In the genomic region with DNA sequence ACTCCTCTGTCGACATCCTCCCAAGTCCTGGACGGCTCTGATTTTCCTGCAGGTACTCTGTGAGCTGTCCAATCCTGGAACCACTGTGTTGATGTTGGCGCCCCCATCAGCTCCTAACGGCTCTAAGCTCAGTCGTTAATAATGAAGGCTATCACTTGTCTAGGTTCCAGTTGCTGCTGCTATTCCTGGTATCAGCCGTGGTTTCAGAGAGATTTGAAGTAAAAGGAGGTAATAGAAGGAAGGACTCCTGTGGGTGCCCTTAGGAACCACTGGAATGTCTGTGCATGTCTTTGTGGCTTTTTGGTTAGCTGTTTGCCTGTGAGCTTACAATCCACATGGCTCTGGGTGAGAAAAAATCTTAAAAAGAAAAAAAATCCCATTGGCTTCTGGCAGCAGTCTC, we compare ENCODE assay signal across 24 mouse cellular contexts. TPM values are rescaled to one million over a fixed set of nuclear protein-coding genes. Genes with fewer than 3 reads are reported as not detected.
DNase-seq lines count a peak whose midpoint lies in the region; ATAC-seq and TF ChIP-seq lines count a peak whose summit lies in the region.
"Had no signal": no experiment of that assay in that cellular context is flagged by ENCODE, and none has a peak within 500 bp of the region (broad histone marks: within the 10 kb centered on the region; RNA-seq: fewer than 3 reads in every experiment).

No protein-coding gene starts in this region.

- peak; percentile 71; the same call in 1 of the 2 replicates for ATAC-seq in limb, embryonic 15.5 days (ENCODE audit: insufficient number of reproducible peaks, low FRiP score, low TSS enrichment, low read depth)
- ATAC-seq: CD4-positive, CD25-positive, alpha-beta regulatory T cell, adult 4 months; forebrain, embryonic 13.5 days; forebrain, postnatal 0 days; hindbrain, postnatal 0 days had no signal

- no peak for TF ChIP-seq POLR2A in ES-Bruce4 (IDR thresholded peaks at IDR 0.05; ENCODE audit: insufficient read depth, low read length)

- no peaks in the 10 kb centered on the region for H3K9me3 ChIP-seq in ES-Bruce4 (replicated peaks; ENCODE audit: control insufficient read depth, insufficient read depth, low read length, poor library complexity, severe bottlenecking)
- H3K9me3 ChIP-seq in limb, embryonic 15.5 days = no peaks in the 10 kb centered on the region
- H3K9me3 ChIP-seq: embryonic facial prominence, embryonic 12.5 days; forebrain, embryonic 13.5 days; heart, embryonic 15.5 days; hindbrain, embryonic 13.5 days had no signal

- no peak for TF ChIP-seq EP300 in ES-Bruce4 (IDR thresholded peaks at IDR 0.05; ENCODE audit: insufficient read depth, low read depth, low read length)

- no peak overlapping the region for H3K9ac ChIP-seq in ES-Bruce4 (ENCODE audit: low read depth, poor library complexity, severe bottlenecking)
- no peak overlapping the region for H3K9ac ChIP-seq in limb, embryonic 15.5 days
- H3K9ac ChIP-seq: embryonic facial prominence, embryonic 12.5 days; forebrain, embryonic 13.5 days; forebrain, postnatal 0 days; heart, embryonic 15.5 days; hindbrain, embryonic 13.5 days had no signal

- no peaks in the 10 kb centered on the region for H3K27me3 ChIP-seq in ES-Bruce4 (ENCODE audit: control insufficient read depth, insufficient read depth, low read length, poor library complexity, severe bottlenecking)
- no peaks in the 10 kb centered on the region for H3K27me3 ChIP-seq in limb, embryonic 15.5 days
- H3K27me3 ChIP-seq: embryonic facial prominence, embryonic 12.5 days; forebrain, embryonic 13.5 days; heart, embryonic 15.5 days; hindbrain, embryonic 13.5 days had no signal

- H3K27ac ChIP-seq in ES-Bruce4 (ENCODE audit: insufficient read depth, low read length) = no peak overlapping the region
- no peak overlapping the region for H3K27ac ChIP-seq in limb, embryonic 15.5 days
- H3K27ac ChIP-seq: embryonic facial prominence, embryonic 12.5 days; forebrain, embryonic 13.5 days; heart, adult 2 months; heart, embryonic 15.5 days; hindbrain, embryonic 13.5 days; hindbrain, postnatal 0 days had no signal

- H3K36me3 ChIP-seq in ES-Bruce4 (ENCODE audit: control insufficient read depth, insufficient read depth, low read length, poor library complexity, severe bottlenecking) = no peaks in the 10 kb centered on the region
- no peaks in the 10 kb centered on the region for H3K36me3 ChIP-seq in limb, embryonic 15.5 days
- H3K36me3 ChIP-seq: embryonic facial prominence, embryonic 12.5 days; heart, embryonic 15.5 days; hindbrain, embryonic 13.5 days had no signal

- H3K4me1 ChIP-seq in ES-Bruce4 (ENCODE audit: control insufficient read depth, insufficient read depth, low read length) = no peaks in the 10 kb centered on the region
- no peaks in the 10 kb centered on the region for H3K4me1 ChIP-seq in limb, embryonic 15.5 days
- H3K4me1 ChIP-seq: embryonic facial prominence, embryonic 12.5 days; forebrain, embryonic 13.5 days; heart, embryonic 15.5 days; hindbrain, embryonic 13.5 days had no signal

- no peak overlapping the region for H3K4me2 ChIP-seq in limb, embryonic 15.5 days
- H3K4me2 ChIP-seq: embryonic facial prominence, embryonic 12.5 days; forebrain, embryonic 13.5 days; heart, embryonic 11.5 days; heart, embryonic 15.5 days; hindbrain, embryonic 13.5 days had no signal

- WGBS in limb, embryonic 15.5 days = 32% methylated on average over 6 of the region's 6 CpGs

- TF ChIP-seq CTCF in ES-Bruce4 (IDR thresholded peaks at IDR 0.05; ENCODE audit: low read depth, low read length) = peak; percentile 19

- H3K4me3 ChIP-seq in ES-Bruce4 (ENCODE audit: low read depth, low read length) = no peak overlapping the region
- no peak overlapping the region for H3K4me3 ChIP-seq in limb, embryonic 15.5 days
- H3K4me3 ChIP-seq: embryonic facial prominence, embryonic 12.5 days; forebrain, embryonic 13.5 days; heart, adult 2 months; heart, embryonic 15.5 days; hindbrain, embryonic 13.5 days had no signal

- DNase-seq in 3T3-L1 (ENCODE audit: low read depth, low spot score) = peak; percentile 2
- DNase-seq in ZHBTc4 (ENCODE audit: low read depth, low spot score) = peak; percentile 4
- no peak for DNase-seq in adrenal gland, adult 2 months
- no peak for DNase-seq in adrenal gland, adult 18-20 months (ENCODE audit: low spot score in 2 of 2)
- DNase-seq: adrenal gland, postnatal 36 days; B cell, adult 2 months; cerebellum, adult 2 months; cerebellum, postnatal 14 days; embryo, embryonic 11 days; forebrain, postnatal 0 days; gastrocnemius, postnatal 14 days; heart, adult 2 months; heart, postnatal 14 days had no signal

RNA-seq across cellular contexts. Expression of a gene that starts 8.0 kb away (rescaled TPM):
- polyA plus RNA-seq in ES-Bruce4 (2011; ENCODE audit: insufficient read depth, insufficient read length, low read depth, missing spikeins) = not detected in 2 replicates
- polyA plus RNA-seq in limb, embryonic 15.5 days (2015; fragmentation: Nextera tagmentation; extraction: Ambion mirVana) = 170 and 178 TPM in 2 replicates
- not detected for total RNA-seq in adrenal gland, adult 2 months (2021)
- not detected in 2 replicates for polyA plus RNA-seq in adrenal gland, adult 2 months (2012; rRNA removed)
- total RNA-seq in adrenal gland, adult 18-20 months (2021) = not detected
- total RNA-seq: adrenal gland, postnatal 36 days; common myeloid progenitor, adult 5-6 weeks; hematopoietic stem cell, adult 5-6 weeks had no signal
- polyA plus RNA-seq: CD4-positive, CD25-positive, alpha-beta regulatory T cell, adult 4 months had no signal

Comparison
In these comparisons a context has a peak if more than half of its experiments do, and no peak if none do; other contexts are left out.
1. DNase-seq: peak in 3T3-L1 (single experiment) and ZHBTc4 (single experiment); none in adrenal gland, adult 2 months (single experiment) and adrenal gland, adult 18-20 months (0 of 2).
2. RNA of a gene that starts 8.0 kb away (polyA plus RNA-seq): 170 to 178 TPM in limb, embryonic 15.5 days; not detected in ES-Bruce4 and not detected in adrenal gland, adult 2 months; every median in the first group is over 100 times any median in the second.